Mouse (Mus musculus) embryonic fibroblast, embryonic 13.5 days (primary cell): ENCODE data around the gene Gigyf1.

Source experiments
- CTCF ChIP-seq: IDR thresholded peaks from 2 replicates; pipeline ENCODE4 v1.5.1; 2011; ENCODE audit warnings: mild to moderate bottlenecking, control low read depth, low read length, moderate library complexity, borderline replicate concordance; ENCODE audit not compliant: insufficient read depth
- POLR2A ChIP-seq: IDR thresholded peaks from 2 replicates; pipeline ENCODE4 v1.6.1; 2011; ENCODE audit warnings: low read depth, mild to moderate bottlenecking, control low read depth, low read length, moderate library complexity

- TF ChIP-seq CTCF (no peak), POLR2A (no peak)
Measured at GRCm38 (mm10) chr5:137524251-137524515, 5.8 kb downstream of the Gigyf1 start.
